Mouse (Mus musculus): ENCODE measurements around the gene Lypd6b.
A peak's percentile ranks its signal among the peaks of the same experiment; 100 is the strongest.

Lypd6b gene

GRCm38 (mm10) chr2:49825588-49825987 lies 38.1 kb downstream of the Lypd6b start:
- DNase-seq (ENCODE audit: low spot score): no peak

- DNase-seq (ENCODE audit: low spot score): no peak
Measured at GRCm38 (mm10) chr2:49827756-49828155, 40.3 kb downstream of the Lypd6b start.

DNA sequence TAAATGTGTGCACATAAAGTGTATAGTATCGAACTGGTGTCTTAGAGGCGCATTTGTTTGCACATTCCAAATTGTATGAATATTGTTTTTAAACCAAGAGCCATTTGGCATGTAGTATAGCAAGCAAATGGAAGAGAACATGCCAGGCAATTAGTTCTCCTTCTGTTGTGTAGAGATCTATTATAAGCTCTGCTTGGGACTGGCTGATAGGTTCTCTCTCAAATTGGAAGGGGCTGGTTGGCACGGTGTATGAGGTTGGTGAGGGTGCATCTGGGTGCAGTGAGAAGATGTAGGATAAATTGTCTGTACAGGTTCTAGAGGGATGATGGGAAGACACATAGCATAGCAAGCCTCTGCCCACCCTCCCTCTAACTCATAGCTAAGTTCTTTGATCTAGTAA lies 42.9 kb downstream of the Lypd6b start:
- DNase-seq (ENCODE audit: low spot score): no peak

DNA sequence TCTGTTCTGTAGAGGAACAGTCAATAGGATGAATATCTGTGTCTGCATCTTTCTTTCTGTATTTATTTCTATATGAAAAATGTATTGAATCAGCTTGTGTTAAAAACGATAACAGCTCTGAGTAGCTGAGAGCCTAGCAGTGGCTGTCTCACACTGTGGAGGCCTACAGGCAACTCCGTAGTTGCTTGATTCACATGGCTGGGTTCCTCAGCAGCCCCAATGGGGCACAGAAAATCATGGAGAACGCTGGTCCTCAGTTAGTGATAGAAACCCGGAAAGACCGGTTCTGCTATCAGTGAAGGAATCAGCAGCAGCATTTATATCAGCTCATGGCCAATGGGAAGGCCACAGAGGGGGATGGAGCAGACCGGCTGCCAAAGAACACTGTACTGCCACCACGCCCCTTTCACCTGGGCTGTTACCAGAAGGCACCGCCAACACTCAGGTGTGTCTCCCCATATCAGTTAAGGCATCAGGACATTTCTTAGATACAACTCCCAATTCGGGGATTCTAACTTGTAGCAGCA lies 44.9 kb downstream of the Lypd6b start:
- no peak for DNase-seq (ENCODE audit: low spot score)

DNA sequence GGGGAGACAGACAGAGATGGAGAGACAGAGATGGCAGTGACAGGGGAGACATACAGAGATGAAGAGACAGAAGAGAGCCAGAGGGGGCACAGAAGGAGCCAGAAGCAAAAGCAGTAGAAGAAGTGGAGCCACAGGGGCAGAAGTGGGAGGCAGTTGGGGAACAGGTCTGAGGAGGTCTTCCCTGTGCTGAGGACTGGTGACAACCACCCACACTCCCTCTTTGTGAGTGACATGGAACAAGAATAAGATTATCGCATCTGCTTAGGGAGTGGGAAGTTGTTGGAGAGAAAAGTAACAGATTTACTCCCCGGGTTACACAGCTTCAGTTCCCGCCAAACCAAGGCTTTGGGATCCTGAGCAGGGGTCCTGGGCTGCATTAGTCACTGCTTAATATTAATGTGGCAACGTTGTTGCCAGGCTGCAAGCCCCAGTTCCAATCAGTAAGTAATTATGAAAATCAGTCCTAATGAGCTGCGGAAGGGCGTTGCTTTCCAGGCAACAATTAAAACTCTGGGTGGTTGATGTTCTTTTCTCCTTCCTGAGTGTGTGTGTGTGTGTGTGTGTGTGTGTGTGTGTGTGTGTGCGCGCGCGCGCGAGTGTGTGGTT lies 50.1 kb downstream of the Lypd6b start:
- DNase-seq (ENCODE audit: low spot score): no peak

DNA sequence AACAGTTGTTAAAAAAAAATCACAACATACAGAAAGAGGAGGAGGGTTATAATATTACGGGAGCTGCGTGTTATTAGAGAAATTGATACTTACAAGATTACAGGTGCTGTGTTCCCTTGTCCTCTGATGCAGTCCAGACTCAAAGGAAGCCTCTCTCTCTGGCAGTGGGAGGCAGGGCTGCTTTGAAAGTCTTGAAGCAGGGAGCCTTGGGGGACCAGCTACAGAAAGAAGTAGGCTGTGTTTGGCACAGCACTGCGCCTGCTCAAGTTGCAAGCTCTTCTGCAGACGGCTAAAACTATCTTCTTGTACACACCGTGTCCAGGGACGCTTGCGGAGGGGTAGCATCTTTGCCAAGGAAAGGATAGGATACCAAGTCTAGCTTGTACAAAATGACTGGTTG lies 51.1 kb downstream of the Lypd6b start:
- no peak for DNase-seq (ENCODE audit: low spot score)

GRCm38 (mm10) chr2:49840573-49840972 lies 53.1 kb downstream of the Lypd6b start:
- no peak for DNase-seq (ENCODE audit: low spot score)

DNA sequence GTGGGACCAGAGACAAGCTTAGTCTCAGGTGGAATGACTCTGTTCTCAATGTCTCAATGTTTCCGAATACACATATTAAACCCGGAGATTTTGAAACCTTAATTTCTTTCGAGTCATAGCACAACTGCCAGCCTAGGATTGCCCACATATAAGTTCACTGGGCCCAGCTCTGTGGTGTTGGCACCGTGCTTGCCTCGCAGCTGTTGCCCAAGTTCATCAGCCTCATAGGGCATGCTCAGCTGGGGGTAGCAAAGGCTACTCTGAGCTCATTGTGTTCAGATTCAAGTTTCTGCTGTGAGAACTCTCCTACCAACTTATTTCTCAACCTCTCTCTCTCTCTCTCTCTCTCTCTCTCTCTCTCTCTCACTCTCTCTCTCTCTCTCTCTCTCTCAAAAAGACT lies 53.6 kb downstream of the Lypd6b start:
- DNase-seq (ENCODE audit: low spot score): no peak

DNA sequence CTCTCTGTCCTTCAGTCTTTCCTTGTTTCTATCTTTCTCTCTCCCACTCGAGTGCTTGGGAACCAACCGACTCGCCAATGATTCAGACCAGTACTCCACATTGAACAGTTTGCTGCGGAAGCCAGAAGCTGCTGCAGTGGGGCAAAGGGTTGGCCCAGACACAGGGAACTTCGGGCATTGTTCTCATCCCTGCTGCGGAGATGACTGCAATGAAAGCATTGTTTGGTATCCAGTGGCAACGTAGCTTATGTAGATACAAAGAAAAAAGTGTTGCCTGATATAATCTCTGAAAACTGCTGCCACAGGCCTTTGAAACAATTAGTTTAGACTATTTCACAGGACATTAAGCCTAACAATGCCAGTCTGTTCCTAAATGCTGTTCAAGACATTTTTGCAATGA lies 57.6 kb downstream of the Lypd6b start:
- DNase-seq (ENCODE audit: low spot score): no peak

DNA sequence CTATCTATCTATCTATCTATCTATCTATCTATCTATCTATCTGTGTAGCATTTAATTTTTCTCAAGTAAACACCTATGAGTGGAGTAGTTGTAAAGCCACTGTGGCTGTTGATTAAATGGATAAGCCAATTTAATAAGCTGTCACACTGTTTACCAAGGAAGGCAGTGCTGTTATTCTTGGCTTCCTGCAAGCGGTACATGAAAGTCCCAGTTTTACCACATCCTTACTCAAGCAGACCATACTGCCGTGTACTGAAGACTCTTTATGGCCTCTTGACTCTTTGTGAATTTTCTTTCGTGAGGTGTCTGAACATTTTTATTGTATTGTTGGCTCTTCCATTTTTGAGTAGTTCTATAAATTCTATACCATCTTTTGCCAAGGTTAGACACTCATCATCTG lies 58.6 kb downstream of the Lypd6b start:
- no peak for DNase-seq (ENCODE audit: low spot score)

GRCm38 (mm10) chr2:49846880-49847279 lies 59.4 kb downstream of the Lypd6b start:
- DNase-seq (ENCODE audit: low spot score): no peak

GRCm38 (mm10) chr2:49847831-49848230 lies 60.3 kb downstream of the Lypd6b start:
- DNase-seq (ENCODE audit: low spot score): no peak

- no peak for DNase-seq (ENCODE audit: low spot score)
Measured at GRCm38 (mm10) chr2:49849771-49850170, 62.3 kb downstream of the Lypd6b start.

DNA sequence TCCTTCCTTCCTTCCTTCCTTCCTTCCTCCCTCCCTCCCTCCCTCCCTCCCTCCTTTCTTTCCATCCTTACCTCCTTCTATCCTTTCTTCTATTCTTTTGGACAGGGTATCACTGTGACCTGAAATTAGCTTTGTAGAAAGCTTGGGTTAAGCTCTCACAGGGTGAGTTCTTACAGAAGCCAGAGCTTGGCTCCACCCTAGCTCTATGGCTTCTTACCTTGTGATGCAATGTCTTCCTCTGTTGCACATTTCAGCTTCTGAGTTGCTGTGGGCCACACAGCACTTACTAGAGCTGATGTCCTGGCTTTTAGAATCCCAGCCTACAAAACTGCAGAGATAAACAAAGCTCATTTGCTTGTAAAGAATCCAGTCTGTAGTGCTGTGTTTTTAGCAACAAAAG lies 64.5 kb downstream of the Lypd6b start:
- no peak for DNase-seq (ENCODE audit: low spot score)

DNA sequence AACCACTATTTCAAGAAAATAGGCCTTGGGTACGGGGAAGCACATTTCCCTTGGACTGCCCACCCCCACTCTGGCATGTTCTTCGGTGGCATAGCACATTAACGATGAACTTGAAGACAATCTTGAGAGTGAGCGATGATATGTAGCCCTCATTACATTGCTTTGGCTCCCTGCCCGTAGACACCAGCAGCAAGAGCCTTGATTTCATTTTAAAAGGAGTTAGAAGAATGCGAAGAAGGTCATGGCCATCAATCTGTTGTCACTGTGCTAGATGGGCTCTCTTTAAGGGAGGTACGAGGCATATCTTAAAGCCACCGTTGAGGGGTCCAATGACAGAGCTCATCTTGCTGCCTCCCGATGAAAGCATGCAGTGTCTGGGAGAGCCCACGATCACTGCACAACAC lies 68.7 kb downstream of the Lypd6b start:
- DNase-seq (ENCODE audit: low spot score): no peak

DNA sequence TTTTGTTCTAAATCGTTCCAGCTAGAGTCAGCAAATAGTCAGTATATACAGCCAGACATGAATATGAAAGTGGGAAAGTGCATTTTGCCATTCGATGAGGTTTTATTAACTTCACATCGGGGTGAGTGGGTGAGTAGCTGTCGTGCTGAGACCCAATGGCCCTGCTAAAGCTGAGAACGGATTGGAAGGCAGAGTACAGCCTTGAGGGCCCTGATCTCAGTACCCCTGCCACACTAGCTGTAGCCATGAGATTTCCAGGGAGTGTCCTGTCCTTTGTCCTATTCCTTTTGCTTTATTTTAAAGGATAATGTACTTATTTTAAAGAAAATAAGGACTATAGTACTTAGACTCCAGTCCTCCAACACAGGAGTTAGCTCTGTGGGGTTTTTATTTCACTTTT lies 69.1 kb downstream of the Lypd6b start:
- no peak for DNase-seq (ENCODE audit: low spot score)

- peak; percentile 25 for DNase-seq (ENCODE audit: low spot score)
Measured at GRCm38 (mm10) chr2:49860219-49860962, 72.9 kb downstream of the Lypd6b start.

DNA sequence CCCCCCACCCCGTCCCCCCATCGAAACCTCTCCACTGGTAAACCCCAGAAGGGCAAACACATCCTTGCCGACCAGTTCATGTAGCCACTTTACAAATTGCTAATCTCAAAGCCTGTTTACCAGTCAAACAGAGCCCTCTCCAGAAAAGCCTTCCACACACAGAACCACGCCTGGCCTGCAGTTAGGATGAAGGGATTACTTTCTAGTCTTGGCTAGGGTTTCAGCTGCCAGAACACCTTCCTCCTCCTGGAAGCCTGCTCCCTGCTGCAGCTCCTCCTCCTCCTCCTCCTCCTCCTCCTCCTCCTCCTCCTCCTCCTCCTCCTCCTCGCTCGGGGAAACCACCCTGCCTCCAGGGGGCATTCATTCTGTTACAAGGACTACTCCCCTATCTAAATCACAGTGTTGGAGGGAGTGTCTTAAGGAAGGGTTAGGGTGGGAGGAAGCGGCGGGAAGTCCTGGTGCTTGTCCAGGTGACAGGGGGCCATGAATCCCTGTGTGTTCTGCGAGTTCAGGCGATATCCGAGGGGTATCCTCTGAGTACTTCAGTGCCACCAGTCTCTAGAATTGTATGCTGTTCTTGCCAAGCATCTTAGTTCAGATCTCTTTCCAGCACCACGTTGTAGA lies 73.6 kb downstream of the Lypd6b start:
- DNase-seq (ENCODE audit: low spot score): peak; percentile 31

DNA sequence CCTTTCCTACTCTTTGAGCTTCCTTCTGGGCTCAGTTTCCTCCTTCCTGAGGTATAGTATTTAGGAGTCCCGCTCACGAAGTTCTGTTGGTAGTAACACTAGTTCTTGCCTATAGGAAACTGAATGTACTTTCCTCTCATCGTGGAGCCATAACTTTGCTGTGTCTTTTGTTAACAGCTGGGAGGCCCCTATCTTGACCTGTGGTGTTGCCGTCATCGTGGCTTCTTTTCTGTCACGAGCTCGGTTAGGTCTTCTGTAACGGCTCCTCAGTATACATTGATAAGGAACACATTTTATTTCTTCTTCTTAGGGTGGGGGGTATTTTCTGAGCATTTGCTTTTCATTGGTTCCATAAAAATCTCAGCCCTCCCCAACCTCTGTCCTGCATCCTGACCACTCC lies 74.2 kb downstream of the Lypd6b start:
- no peak for DNase-seq (ENCODE audit: low spot score)

DNA sequence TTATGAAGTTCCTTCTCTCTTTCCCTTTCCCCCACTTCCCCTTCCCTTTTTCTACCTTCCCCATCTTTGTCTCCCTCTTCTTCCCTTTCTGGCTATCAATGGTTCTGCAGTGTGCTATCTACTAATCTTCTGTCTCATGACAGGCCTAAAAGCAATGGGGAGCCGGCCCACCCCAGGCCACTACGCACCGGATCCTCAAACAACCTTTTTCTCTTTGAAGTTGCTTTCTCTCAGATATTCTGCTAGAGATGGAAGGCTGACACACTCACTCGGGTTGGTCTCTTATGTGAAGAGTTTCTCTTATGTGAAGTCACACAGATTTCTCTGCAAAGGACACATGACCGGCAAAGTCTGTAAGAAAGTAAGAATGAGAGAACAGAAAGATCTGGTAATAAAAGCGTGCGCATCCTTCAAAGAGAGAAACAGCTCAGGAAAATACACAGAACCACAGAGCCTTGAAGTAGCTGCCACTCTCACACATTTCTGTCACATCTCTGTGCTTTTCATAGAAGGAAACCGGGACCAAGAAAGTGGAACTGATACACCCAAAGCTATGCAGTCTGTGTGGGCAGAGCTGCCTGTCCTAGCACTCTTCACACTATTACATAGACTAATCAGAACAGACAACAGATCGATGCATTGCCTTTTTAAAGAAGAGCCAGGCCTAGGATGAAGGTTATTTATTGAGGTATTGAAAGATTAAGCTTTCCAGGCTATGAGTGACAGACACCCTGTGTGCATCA lies 80.8 kb downstream of the Lypd6b start:
- DNase-seq (ENCODE audit: low spot score): no peak

DNA sequence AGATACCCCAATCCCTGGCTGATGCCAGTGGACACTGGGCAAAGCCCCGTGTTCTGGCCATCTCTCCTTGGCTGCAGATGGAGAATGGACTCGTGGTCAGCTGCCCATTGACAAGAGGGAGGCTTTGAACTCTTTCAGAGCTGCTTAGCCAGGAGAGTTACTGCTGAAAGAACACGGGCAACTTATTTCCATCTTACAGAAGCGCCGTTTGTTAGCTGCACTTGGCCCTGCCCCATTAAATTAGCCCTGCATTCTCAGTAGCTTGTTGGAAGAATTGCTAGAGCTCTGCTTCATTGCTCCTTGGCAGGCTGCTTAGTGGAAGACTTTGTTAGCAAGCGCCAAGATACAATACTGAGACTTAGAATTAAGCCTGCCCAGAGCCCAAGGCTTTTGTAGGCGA lies 81.6 kb downstream of the Lypd6b start:
- DNase-seq (ENCODE audit: low spot score): no peak

DNA sequence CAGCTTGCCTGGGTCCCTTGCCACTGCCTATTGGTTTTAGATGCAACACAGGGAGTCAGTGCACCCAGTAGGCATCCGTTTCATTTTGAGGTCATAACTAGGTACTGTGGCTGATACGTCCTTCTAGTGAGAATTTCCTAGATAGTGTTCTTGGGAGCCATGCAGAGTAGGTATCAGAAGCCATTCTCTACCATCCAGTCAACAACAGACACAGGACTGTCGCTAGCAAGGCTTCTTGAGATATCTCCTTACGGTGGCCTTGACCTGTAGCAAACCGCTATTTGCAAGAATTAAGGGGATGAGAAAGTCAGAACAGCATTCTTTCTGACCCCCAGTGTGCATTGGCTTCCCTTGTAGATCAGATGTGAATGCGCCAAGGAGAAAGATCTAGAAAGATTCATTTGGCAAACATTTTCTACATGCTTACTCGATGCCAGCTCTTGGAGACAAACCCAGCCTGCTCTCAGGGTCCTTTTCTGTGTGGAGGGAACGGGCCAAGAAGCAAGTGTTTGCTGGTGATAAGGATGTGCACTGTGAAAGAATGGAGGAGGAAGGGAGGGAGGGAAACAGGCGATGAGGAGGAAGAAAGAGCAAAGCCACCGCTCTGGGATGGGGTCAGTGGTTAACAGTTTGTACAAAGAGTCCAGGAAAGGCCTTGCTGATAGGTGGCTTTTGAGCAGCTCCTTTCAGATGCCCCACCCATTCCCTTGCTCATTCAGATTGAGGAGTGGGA lies 82.5 kb downstream of the Lypd6b start:
- DNase-seq (ENCODE audit: low spot score): no peak

Measured in yolk sac, embryonic 10.5 days (tissue).